Mouse (Mus musculus) liver, adult 2 months (tissue): ENCODE measurements around the gene Fbxw11.

Source experiments
- CTCF ChIP-seq: fragments of 200-500 bp; IDR thresholded peaks from 2 replicates; pipeline ENCODE4 v1.5.1; 2011; ENCODE audit warnings: low read depth, low read length, control low read depth
- POLR2A ChIP-seq: fragments of 200-500 bp; IDR thresholded peaks from 2 replicates; pipeline ENCODE4 v1.6.1; 2011; ENCODE audit warnings: low read length, control low read depth; ENCODE audit not compliant: insufficient read depth; ENCODE audit errors: extremely low read depth

DNA sequence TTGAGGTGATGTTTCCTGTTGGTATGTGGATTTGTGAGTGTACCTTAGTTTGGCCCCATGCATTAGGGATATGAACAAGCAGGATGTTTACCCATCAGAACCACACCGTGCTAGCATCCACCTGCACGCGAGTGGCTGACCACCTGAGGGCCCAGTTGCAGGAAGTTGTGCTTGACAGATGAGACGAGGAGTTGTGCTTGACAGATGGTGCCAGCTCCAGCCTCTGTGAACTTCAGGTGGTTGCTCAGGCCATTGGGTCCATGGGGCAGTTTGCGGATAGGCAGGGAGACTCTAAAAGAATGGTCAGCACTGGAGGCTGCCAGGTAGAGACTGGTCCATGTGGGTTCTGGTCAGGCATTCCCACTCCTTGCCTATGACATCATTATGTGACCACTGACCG lies 26.4 kb upstream of the Fbxw11 start:
- TF ChIP-seq POLR2A = no peak
- no peak for TF ChIP-seq CTCF
